Mouse (Mus musculus) bone marrow, adult 2 months (tissue): Measurements from ENCODE around the gene Gm10491.

ENCODE experiments used
- CTCF ChIP-seq: fragments of 200-500 bp; IDR thresholded peaks from 2 replicates; pipeline ENCODE4 v1.5.1; 2011; ENCODE audit warnings: low read length, control low read depth; ENCODE audit not compliant: control insufficient read depth, insufficient read depth
- POLR2A ChIP-seq: fragments of 200-500 bp; IDR thresholded peaks from 2 replicates; pipeline ENCODE4 v1.6.1; 2011; ENCODE audit warnings: low read depth, mild to moderate bottlenecking, control low read depth, low read length, borderline replicate concordance; ENCODE audit not compliant: control insufficient read depth

DNA sequence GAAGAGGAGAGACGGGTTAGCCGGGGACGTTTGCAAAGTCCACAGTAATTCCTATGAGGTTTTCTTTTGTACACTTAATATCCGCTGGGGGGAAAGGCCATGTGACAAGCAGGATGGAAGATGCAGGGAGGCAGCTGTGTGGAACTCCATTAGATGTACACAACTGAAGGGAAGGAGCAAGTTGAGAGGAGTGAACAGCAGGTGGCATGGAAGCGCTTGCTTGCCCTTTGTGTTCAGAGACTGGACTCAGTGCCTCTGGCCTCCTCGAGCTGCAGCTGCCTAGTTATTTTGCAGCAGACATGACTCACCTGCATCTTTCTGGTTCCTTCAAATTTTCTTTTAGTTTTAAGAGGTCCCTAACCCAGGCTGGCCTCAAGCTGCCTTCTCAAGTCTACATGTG, 2.8 kb upstream of the Gm10491 start:
- TF ChIP-seq POLR2A (no peak), CTCF (no peak)
